Mouse (Mus musculus) gastrocnemius, adult 8-10 months (tissue): ENCODE measurements at regions not wholly inside any gene's neighbourhood (a gene's known extent, or its start where the extent isn't known, plus 50 kb on each side); places are given as distances from the start of the nearest gene placed in this dataset.

Experiments used
- DNase-seq, 2 experiments: peaks; one replicate each; pipeline ENCODE4 v3.0.0; 2022; ENCODE audit warnings: low spot score in 2 of 2

- no peak for DNase-seq
These were observed 193.5 kb upstream of the Rnd3 start for GRCm38 (mm10) chr2:51342421-51342820.

GRCm38 (mm10) chr2:51334437-51334836, 185.5 kb upstream of the Rnd3 start:
- DNase-seq: no peak

- DNase-seq: no peak
These were observed 178.2 kb upstream of the Rnd3 start for GRCm38 (mm10) chr2:51327081-51327480.

- DNase-seq: no peak
These were observed 172.8 kb upstream of the Rnd3 start for GRCm38 (mm10) chr2:51321676-51322075.

- DNase-seq: no peak
These were observed 167.5 kb upstream of the Rnd3 start for GRCm38 (mm10) chr2:51316452-51316851.

DNA sequence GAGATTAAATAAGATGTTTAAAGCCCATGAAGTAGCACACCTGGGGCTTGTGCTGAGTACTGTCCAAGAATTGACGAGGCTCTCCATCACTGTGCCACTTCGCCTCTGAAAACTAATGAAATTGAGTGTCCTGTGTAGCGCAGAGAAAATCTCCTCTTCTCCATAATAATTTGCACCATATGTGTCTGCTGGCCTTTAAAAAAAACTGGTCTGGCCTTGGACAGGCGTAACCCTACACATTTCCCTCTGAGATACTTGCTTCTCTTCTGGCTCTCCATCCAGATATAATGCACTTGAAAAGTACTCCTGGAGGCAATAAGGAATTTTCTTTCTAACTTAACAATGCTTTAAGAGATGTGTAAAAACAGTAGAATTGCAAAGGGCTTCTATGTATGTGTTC, 164.5 kb upstream of the Rnd3 start:
- DNase-seq: no peak

DNA sequence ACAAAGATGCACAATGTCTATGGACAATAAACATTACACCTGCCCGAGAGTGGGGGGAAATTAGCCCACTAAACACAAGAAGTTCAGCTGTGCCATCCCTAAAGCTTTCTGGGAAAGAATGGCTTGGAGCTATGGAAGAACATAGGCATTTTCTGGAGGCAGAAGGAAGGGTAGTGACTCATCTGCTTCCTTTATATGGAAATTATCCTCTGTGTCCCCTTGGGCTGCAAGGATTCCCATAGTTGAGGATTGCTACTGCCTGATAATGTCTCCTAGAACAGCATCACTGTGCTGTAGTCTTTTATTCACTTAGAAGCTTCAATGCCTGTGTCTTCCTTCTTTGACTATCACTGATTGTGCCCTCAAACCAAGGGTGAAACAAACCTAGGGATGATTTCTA, 157.3 kb upstream of the Rnd3 start:
- DNase-seq: no peak

GRCm38 (mm10) chr2:51305411-51305810, 156.5 kb upstream of the Rnd3 start:
- peak; percentile 16 to 32 for DNase-seq

GRCm38 (mm10) chr2:51304694-51305093, 155.8 kb upstream of the Rnd3 start:
- DNase-seq: no peak

GRCm38 (mm10) chr2:51290659-51291260, 141.8 kb upstream of the Rnd3 start:
- DNase-seq: no peak

DNA sequence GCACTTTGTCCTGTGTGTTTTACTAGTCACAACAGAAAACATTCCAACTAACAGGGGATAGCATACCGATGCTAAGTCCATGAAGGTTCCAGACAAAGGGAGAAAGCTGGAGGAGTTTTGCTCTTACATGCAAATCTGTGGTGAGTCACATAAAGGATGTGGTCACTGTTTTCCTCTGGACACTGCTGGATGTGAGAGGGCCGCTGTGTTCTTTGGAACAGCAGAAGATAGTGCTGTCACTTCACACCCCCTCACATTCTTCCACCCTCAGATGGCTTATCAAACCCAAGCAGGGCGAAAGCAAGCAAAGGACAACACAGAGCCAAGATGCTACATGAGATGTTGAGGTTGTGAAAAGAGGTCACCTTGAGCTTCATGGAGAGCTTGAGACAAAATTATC, 139.8 kb upstream of the Rnd3 start:
- DNase-seq: no peak

- no peak for DNase-seq
These were observed 136.7 kb upstream of the Rnd3 start for GRCm38 (mm10) chr2:51285632-51286031.

GRCm38 (mm10) chr2:51284781-51285225, 135.9 kb upstream of the Rnd3 start:
- DNase-seq: no peak

- DNase-seq: no peak
These were observed 130.6 kb upstream of the Rnd3 start for GRCm38 (mm10) chr2:51279396-51280045.

DNA sequence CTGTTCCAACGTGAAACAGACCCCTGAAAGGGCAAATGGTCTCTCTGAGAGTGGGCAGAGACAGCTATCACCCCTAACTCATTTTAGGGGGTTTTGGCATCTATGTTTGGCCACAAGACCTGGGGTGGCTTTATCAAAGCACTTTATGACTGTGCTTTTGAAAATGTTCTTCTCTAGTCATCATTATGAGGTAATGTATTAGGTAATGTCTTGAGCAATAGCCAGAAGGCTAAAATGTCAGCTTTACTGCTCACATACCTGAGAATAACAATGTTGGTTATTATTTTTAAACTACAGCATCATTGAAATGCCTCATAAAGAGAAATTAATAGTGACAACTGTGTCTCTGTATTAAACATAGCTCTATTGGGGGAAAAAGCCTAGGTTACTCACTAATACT, 129.9 kb upstream of the Rnd3 start:
- DNase-seq: no peak

DNA sequence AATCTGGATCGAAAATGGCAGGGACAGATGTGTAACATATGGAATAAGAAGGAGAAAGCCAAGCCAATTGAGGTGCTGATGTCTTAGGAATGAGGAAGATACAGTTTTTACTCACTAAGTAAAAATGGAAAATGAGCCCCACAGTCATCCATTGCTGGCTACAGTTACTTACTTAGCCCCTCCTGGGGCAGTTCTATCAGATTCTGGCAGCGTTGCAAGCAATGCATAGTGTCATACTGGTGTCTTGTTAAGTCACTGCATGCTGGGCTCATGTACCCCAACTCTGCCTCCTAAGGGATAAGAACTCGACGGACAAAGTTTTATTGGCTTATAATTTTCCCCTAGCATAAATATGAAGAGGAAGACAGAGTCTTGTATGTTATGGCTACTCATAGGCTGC, 129.4 kb upstream of the Rnd3 start:
- DNase-seq: no peak

DNA sequence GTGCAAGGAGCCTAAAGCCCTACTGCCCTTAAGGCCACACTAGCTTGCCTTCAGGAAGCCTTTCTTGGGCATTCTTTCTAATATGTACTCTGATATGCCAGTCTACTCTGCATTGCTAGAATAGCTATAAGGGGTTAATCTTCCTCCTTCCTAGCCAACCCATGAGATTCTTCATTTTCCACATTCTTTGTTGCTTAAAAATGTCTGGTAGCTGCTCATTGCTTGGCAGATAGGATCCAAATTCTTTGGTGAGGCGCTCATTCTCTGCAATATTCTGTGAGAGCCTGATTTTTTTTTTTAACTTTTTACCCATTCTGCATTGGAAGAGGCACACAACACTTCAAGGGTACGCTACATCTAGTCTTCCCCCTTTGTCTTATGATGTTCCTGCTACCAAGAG, 127.7 kb upstream of the Rnd3 start:
- DNase-seq: no peak

DNA sequence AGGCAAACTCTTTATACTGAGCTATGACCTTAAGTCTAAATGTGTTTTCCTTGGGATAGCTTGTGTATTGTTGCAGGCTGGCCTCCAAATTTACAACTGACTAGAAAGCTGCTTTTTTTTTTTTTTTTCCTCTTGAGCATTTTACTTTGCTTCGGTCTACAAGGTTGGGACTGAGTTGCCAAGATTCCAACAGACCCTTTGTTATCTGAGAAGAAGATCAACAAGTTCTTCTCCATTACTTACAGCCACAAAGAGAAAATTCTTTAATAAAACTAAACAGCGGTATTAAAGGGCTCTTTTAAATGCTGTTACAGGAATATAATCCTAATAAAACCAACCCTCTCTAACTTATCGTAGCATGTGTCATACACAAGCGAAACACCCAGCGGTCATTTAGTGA, 124.4 kb upstream of the Rnd3 start:
- DNase-seq: no peak

GRCm38 (mm10) chr2:51268532-51268931, 119.6 kb upstream of the Rnd3 start:
- no peak for DNase-seq

DNA sequence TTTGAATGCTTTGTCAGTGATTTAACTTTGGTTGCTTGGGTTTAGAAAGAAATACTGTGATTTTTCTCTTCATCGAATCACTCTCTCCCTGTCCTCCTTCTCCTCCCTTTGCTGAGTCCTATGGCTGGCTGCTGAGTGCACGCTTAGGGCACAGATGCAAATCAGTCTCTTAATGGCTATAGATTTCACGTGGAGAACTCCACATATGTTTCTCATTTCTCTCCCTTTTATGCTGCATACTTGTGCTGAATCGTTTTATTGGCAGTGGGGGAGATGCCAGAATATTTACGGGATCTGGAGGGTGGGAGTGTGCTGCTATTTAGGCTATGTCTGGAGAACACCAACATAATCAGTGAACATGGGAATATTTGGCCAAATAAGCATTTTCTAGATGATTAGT, 118.8 kb upstream of the Rnd3 start:
- no peak for DNase-seq

DNA sequence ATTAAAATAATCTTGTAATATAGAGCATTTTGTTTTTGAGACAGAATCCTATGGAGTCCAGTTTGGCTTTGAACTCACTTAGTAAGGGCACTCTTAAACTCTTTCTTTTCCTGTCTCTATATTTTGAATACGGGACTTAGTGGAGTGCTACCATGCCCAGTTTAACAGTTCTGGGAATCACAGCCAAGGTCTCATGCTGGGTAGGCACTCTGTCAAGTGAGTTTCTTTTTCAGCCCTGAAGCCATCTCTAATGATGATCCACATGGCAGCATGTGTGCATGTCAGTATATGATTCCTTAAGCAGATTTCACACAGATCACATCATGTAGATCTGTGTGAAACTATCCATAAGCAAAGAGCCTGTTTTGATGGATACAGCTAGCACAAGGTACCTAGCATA, 113.6 kb upstream of the Rnd3 start:
- DNase-seq: no peak

DNA sequence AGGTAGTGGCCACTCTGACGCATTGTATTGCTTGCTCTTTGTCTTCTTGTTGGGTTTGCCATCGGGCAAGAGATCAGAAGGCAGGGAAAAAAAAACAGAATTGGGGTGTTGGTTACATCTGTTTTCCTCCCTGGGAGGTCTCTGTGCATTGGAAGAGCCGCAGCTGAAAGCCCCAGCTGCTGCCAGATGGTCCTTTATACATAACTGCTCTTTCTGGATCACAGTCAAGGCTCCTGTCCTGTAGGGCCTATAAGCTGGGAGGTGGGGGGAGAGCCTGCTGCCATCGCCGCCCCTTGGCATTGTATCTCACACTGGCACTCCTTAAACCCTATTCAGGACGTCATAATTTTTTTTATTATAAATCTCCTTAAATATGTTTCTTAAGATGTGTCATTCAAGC, 101.9 kb upstream of the Rnd3 start:
- no peak for DNase-seq

- DNase-seq: no peak
These were observed 92.7 kb upstream of the Rnd3 start for GRCm38 (mm10) chr2:51241573-51241972.

DNA sequence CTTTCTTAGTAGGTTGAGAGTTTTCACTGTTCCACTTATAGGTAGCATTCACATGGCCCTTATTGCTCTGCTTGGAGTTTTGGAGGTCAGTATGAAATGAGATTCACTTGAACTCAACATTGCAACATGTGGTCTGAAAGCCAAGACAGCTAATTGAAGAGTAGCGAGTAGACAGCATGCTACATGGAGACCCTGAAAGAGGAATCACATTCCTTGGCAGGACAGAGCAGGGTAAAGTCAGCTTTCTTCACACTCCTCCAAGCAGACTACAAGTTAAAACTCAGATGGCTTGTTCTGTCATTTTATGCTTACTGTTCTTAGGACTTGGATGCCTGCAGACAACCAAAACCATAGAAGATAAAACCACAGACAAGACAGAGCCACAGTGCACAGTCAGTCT, 91.1 kb upstream of the Rnd3 start:
- no peak for DNase-seq
